Mouse (Mus musculus) ovary, adult 18-20 months (tissue): ENCODE results near the gene Myo16.

ENCODE experiments used
- DNase-seq: peaks from one replicate; pipeline ENCODE4 v3.0.0; 2022; ENCODE audit warnings: low spot score, mixed read lengths

The Myo16 gene

GRCm38 (mm10) chr8:10548003-10548584 lies 394.4 kb downstream of the Myo16 start:
- no peak for DNase-seq

DNA sequence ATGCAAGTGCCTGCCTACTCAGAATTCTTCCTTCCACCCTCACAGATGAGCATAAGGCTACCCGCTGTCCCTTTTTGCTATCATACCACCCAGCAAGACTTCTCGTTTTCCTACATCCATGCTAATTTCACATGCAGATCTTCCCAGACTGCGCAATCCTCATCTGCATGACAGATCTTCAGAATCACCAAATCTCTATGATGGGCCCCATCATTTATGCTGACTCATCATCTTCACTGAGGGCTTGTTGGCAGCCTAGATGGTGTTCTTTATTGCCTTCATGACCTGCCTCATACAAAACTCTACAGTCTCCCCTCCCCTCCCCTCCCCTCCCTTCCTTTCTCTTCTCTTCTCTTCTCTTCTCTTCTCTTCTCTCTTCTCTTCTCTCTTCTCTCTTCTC lies 395.7 kb downstream of the Myo16 start:
- DNase-seq, result no peak

DNA sequence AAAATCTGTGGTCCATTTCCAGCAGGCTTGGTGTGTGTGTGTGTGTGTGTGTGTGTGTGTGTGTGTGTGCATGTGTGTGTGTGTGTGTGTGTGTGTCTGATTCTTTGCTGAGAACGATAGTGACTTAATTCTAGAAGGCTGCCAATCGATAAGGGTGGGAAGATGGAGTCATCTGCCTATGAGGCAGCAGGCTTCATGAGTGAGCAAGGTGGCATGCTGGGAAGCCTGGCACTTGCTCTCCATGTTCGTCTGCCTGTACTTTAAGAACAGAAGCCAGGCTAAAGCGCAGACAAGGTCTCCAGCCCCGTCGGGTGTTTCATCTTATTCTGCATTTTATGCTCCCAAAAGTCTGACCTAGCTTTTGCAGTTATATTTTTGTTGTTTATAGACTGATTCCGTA lies 404.2 kb downstream of the Myo16 start:
- DNase-seq, result no peak

GRCm38 (mm10) chr8:10559479-10559878 lies 405.8 kb downstream of the Myo16 start:
- no peak for DNase-seq

DNA sequence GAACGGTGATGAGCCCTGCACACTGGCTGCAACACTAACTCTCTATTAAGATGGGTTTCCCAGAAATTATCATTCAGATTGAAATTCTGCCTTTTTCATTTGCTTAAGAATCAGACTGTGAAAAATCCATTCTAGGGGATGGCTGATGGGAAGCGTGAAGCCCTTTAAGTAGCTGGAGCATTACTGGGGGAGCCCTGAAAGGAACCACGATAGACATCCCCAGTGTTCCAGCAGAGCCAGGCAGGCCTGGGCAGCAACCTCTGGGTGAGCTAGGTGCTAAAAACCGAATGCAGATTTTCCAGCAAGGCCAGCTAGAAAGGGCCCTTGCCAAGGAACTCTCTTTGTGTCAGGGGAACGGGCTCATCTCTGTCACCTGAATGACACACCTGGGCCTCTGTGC lies 407.9 kb downstream of the Myo16 start:
- no peak for DNase-seq

- DNase-seq, result no peak
Measured at GRCm38 (mm10) chr8:10562046-10562445, 408.3 kb downstream of the Myo16 start.

GRCm38 (mm10) chr8:10562636-10563035 lies 408.9 kb downstream of the Myo16 start:
- DNase-seq, result no peak

DNA sequence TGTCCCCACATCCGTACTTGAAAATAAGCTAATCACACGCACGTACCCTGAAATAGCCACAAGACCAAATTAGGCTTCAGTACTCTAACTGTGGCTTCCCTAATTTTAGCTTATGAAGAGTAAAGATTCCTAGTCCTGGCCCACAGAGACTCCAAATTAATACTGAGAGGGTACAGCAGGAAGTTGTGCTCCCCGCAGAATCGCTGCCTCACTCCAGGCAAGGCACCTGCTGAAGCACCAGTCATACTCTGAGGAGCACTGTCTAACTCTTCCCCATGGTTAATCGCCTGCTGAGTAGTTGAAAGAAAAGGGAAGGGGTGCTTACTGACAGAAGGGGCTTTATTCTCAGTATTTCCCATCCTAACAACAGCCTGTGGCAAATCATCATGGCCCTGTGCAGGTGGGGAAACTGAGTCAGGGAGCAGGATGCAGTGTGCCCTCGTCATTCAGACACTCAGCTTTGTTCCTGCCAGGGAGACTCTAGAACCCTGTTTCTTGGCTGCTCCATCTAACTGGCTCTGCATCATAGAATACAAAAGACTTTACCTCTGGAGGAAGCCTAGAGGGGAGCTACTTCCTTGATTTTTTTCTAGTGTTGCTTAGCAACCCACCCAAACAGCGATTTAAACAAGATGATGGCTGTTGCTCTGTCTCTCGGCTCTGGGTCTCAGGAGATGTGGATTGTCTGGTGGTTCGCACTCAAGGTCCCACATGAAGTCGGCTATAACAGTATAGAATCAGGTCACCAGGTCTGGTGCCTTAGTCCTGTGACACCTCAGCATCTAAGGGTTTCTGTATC lies 411.7 kb downstream of the Myo16 start:
- no peak for DNase-seq

DNA sequence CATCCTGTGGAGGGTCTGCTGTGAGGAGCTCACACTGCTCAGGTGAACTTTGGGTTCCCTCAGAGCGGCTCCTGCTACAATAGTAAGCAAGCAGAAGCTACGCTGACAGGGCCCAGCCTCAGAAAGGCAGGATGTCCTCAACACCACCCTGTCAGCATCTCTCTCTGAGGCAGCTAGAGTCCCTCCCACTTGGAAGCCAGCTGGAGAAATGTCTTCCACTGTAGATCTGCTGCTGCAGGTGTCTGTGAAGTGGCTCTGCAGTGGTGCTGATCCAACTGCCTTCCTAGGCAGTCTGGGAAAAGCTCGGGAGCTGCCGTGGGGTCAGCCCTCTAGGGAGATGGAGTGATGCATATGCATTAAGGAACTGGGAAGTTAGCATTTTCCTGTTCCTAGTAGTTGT lies 414.7 kb downstream of the Myo16 start:
- DNase-seq, result no peak

GRCm38 (mm10) chr8:10574096-10574495 lies 420.4 kb downstream of the Myo16 start:
- peak; percentile 24 for DNase-seq

DNA sequence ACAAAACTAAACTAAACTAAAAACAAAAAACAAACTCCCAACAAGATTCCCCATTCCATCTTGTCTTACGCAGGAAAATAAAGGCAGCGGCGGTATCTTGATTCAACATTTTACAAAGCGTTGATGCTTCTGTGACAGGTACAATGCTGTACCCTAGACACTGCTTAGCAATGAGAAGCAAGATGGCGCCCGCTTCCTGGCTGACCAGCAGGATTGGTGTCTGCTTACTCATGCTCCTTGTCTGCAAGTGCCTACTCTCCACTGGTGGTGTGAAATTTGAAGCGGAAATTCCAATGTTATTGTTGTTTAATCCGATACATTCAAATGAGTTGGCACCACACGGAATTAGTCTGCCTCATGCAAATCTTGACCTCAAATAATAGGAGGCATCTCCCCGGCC lies 421.5 kb downstream of the Myo16 start:
- DNase-seq, result no peak

GRCm38 (mm10) chr8:10586956-10587744 lies 433.4 kb downstream of the Myo16 start:
- no peak for DNase-seq

DNA sequence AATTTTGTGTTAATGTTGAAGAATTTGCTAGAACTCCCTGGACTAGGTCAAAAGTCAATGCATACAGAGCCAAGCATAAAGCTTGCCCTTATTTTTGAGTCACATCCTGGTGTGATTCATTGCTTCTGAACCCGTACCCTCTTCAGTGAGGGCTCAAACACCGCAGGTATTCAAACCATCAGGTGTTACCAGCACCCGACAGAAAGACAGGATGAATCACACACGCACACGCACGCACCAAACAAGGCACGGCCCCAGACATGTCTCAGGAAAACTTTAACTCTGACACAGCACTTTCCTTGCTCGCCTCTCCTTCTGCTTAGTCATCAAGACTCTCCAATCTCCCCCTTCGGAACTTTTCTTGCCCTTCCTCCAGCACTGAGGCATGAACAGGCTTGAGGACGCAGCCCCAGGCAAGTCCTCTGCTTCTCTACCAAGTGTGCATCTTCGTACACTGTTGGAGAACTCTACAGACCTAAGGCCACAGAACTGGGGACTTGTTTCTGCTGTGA lies 435.8 kb downstream of the Myo16 start:
- no peak for DNase-seq

- no peak for DNase-seq
Measured at GRCm38 (mm10) chr8:10592917-10593316, 439.2 kb downstream of the Myo16 start.

DNA sequence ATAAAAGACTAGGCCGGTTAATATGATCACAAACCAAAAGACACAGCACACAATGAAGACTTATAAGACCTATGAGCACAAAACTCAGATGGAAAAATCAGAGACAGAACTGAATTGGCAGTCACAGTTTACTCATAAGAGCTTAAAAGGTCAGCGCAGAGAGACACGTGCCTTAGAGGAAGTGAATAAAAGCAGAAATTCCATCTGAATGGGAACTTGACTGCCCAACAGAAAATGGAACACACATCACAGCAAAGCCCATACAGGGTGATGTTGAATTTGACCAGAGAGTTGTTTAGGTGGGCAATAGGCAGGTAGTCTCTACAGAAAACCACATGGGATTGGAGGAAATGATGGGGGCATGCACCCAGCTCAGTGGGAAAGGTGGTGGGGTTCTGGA lies 442.6 kb downstream of the Myo16 start:
- no peak for DNase-seq

DNA sequence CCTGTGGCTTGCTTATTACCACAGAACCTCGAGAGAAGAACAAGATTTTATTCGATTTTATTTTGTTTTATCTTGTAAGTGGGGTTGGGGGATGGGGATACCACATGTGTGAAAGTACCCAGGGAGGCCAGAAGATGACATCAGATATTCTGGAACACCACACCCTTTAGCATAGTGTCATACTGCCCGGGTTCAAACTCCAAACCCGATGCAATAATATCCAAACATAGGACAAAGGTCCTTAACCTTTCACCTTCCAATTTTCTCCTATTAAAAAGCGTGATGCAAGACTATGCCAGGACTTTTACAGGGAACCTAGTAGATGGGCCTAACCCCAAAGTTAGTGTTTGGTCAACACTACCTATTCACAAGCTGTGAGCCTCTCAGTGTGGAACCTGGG lies 443.9 kb downstream of the Myo16 start:
- DNase-seq, result no peak

- DNase-seq, result no peak
Measured at GRCm38 (mm10) chr8:10598889-10599288, 445.2 kb downstream of the Myo16 start.

GRCm38 (mm10) chr8:10606028-10606815 lies 452.5 kb downstream of the Myo16 start:
- no peak for DNase-seq

DNA sequence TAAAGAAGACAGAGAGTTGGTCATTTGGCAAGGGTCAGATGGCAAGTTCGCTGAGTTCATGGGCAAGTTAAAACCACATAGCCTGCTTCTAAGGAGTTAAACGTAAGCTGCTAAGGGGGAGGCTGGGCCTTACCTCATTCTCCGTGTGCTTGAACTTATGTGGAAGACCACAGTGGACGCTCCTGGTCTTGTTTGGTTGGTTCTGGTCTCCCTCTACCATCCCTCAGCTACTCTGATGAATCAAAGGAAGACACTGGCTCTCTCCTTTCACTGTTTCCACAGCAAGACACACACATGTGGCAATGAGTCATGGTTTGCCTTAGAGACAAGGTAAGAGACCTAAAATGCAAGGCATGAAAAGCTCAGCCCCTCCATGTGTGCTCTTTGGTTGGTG lies 453.1 kb downstream of the Myo16 start:
- DNase-seq, result no peak

DNA sequence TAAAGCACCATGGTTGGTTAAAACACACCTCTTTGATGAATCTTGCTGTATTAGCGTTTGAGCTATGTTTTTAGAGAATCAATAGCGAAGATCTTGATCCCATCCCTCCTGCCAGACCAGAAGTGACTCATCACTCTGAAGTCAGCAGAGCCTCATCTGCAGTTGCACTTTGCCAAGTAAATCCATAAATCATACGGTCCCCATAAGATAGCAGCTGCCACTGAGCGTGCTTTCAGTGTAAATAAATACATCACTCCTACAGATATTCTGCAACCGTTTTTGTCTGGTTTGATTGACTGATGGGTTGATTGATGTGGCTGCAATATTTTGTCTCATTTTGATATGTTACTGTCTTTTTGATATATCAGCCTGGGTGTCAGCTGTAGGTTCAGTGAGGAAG lies 457.9 kb downstream of the Myo16 start:
- no peak for DNase-seq

DNA sequence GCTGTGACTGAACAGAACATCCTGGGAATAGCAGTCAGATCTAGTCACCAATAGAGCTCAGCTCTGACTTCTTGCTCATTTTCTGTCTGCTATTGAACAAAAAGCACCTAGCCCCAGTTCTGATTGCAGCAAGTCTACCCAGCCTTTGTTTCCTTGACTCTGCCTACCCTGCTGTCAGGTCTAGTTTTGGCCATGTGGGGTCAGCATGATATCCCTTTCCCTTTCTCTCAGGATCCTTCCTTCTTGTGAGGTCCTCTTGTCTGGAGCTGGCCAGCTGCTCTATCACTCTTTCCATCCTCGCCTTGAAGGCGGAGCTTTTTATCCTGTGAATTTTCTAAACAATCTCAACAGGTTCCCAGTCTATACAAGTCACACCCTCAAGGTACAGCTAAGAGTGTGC lies 459.7 kb downstream of the Myo16 start:
- no peak for DNase-seq

DNA sequence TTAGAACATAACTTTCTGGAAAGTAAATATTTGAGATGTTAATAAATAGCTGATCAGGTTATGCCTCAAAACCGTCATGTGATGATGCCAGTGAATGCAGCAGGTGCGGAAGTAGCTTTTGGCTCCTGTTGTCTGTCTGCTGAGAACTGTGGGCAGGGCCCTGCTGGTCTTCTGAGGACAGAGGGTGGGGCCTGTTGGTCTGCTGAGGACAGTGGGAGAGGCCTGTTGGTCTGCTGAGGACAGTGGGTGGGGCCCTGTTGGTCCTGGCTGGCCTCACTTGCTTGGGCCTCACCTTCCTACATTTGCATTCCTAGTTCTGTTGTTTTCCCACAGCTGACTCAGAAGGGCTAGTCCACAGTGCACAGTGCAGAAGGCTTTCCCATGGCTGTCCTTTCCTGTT lies 466.0 kb downstream of the Myo16 start:
- no peak for DNase-seq
